Mouse (Mus musculus): ENCODE data around the gene Vps51. TPM values are rescaled to one million over a fixed set of nuclear protein-coding genes. Genes with fewer than 3 reads are reported as not detected.

Gene Vps51
- total RNA-seq (2023) = 112 TPM

GRCm38 (mm10) chr19:6076564-6077393, at the start of gene Vps51:
Gene Vps51 (minus strand): TSS chr19:6077231.

GRCm38 (mm10) chr19:6117986-6118676, 41.1 kb upstream of the Vps51 start, which contains the start of gene Sac3d1:
Gene Sac3d1 (minus strand): TSS chr19:6118650.

GRCm38 (mm10) chr19:6105586-6105985, 28.6 kb upstream of the Vps51 start, which contains the start of gene Naaladl1:
Gene Naaladl1 (plus strand): TSS chr19:6105782.

GRCm38 (mm10) chr19:6094119-6094518, 17.1 kb upstream of the Vps51 start, which contains the start of gene AC131692.1:
Gene AC131692.1 (plus strand): TSS chr19:6094419.

GRCm38 (mm10) chr19:6084478-6085248, 7.6 kb upstream of the Vps51 start, which contains the start of the genes Zfpl1 and Cdca5:
Gene Zfpl1 (minus strand): TSS chr19:6084956.
Gene Cdca5 (plus strand): TSS chr19:6084983.

GRCm38 (mm10) chr19:6082156-6082555, 5.1 kb upstream of the Vps51 start, which contains the start of gene Gm28374:
Gene Gm28374 (minus strand): TSS chr19:6082256.

GRCm38 (mm10) chr19:6079983-6080480, 3.0 kb upstream of the Vps51 start, which contains the start of gene Tmem262:
Gene Tmem262 (plus strand): TSS chr19:6080033.

GRCm38 (mm10) chr19:6067724-6068415, 9.2 kb downstream of the Vps51 start, which contains the start of gene Tm7sf2:
Gene Tm7sf2 (minus strand): TSS chr19:6068373.

GRCm38 (mm10) chr19:6061021-6061533, 16.0 kb downstream of the Vps51 start, which contains the start of gene Znhit2:
Gene Znhit2 (plus strand): TSS chr19:6061192.

GRCm38 (mm10) chr19:6057313-6058096, 19.5 kb downstream of the Vps51 start, which contains the start of the genes Mrpl49 and Fau:
Gene Mrpl49 (minus strand): TSS chr19:6057785.
Gene Fau (plus strand): TSS chr19:6057844.

GRCm38 (mm10) chr19:6046294-6047153, 30.5 kb downstream of the Vps51 start, which contains the start of gene Syvn1:
Gene Syvn1 (plus strand): TSS chr19:6046576.

Other genes with a start within 250 kb of the Vps51 start
- 127 TPM for gene Frmd8, start 202.0 kb downstream of the Vps51 start, total RNA-seq (2023)
- gene Slc25a45, start 199.4 kb downstream of the Vps51 start, total RNA-seq (2023) = 27.0 TPM
- gene Tigd3, start 183.1 kb downstream of the Vps51 start, total RNA-seq (2023) = 2.3 TPM
- gene Dpf2, start 164.2 kb downstream of the Vps51 start, total RNA-seq (2023) = 116 TPM
- 0.59 TPM for gene Cdc42ep2, start 152.4 kb downstream of the Vps51 start, total RNA-seq (2023)
- gene Pola2, start 113.0 kb downstream of the Vps51 start, total RNA-seq (2023) = 53.3 TPM
- gene Slc22a20, start 91.1 kb downstream of the Vps51 start, total RNA-seq (2023) = not detected
- 109 TPM for gene Capn1, start 61.3 kb downstream of the Vps51 start, total RNA-seq (2023)
- 59.7 TPM for gene Syvn1, start 30.7 kb downstream of the Vps51 start, total RNA-seq (2023)
- gene Mrpl49, start 19.4 kb downstream of the Vps51 start, total RNA-seq (2023) = 18.5 TPM
- 3,209 TPM for gene Fau, start 19.4 kb downstream of the Vps51 start, total RNA-seq (2023)
- 10.9 TPM for gene Znhit2, start 16.0 kb downstream of the Vps51 start, total RNA-seq (2023)
- 17.4 TPM for gene Tm7sf2, start 8.9 kb downstream of the Vps51 start, total RNA-seq (2023)
- not detected for gene Tmem262, start 2.8 kb upstream of the Vps51 start, total RNA-seq (2023)
- gene Gm28374, start 5.0 kb upstream of the Vps51 start, total RNA-seq (2023) = not detected
- 58.2 TPM for gene Zfpl1, start 7.7 kb upstream of the Vps51 start, total RNA-seq (2023)
- 0.91 TPM for gene Cdca5, start 7.8 kb upstream of the Vps51 start, total RNA-seq (2023)
- not detected for gene AC131692.1, start 17.2 kb upstream of the Vps51 start, total RNA-seq (2023)
- not detected for gene Naaladl1, start 28.6 kb upstream of the Vps51 start, total RNA-seq (2023)
- 5.0 TPM for gene Sac3d1, start 41.4 kb upstream of the Vps51 start, total RNA-seq (2023)
- 27.8 TPM for gene Snx15, start 51.1 kb upstream of the Vps51 start, total RNA-seq (2023)
- 0.41 TPM for gene Batf2, start 63.8 kb upstream of the Vps51 start, total RNA-seq (2023)
- gene Arl2, start 64.3 kb upstream of the Vps51 start, total RNA-seq (2023) = 20.1 TPM
- gene Majin, start 107.2 kb upstream of the Vps51 start, total RNA-seq (2023) = not detected
- gene Gpha2, start 149.1 kb upstream of the Vps51 start, total RNA-seq (2023) = not detected
- gene Ppp2r5b, start 158.6 kb upstream of the Vps51 start, total RNA-seq (2023) = 17.5 TPM
- gene Atg2a, start 164.4 kb upstream of the Vps51 start, total RNA-seq (2023) = 229 TPM
- gene Ehd1, start 199.5 kb upstream of the Vps51 start, total RNA-seq (2023) = 37.0 TPM
- 4.9 TPM for gene Cdc42bpg, start 229.2 kb upstream of the Vps51 start, total RNA-seq (2023)